Mouse (Mus musculus) myocyte (in vitro differentiated cells): ENCODE measurements around the gene Klhl24. TPM values are rescaled to one million over a fixed set of nuclear protein-coding genes. Genes with fewer than 3 reads are reported as not detected.
"Not testable (repeated sequence)": the region's sequence is repeated elsewhere in the genome, so short reads cannot be mapped to it uniquely, and the experiment has no call there.

Experiments used
- H3K27me3 ChIP-seq: one replicate; pipeline ENCODE4 v1.6.1; 2011; ENCODE audit not compliant: control insufficient read depth, insufficient read depth, insufficient read length
- H3K36me3 ChIP-seq: one replicate; pipeline ENCODE4 v1.6.1; 2011; ENCODE audit not compliant: control insufficient read depth, insufficient read depth
- H3K4me2 ChIP-seq: one replicate; pipeline ENCODE4 v1.6.1; 2011; ENCODE audit warnings: low read depth, control low read depth
- H3K4me3 ChIP-seq: one replicate; pipeline ENCODE4 v1.5.1; 2011; ENCODE audit warnings: mild to moderate bottlenecking, control low read depth, moderate library complexity
- H3K79me2 ChIP-seq: one replicate; pipeline ENCODE4 v1.6.1; 2011; ENCODE audit not compliant: control insufficient read depth, insufficient read depth
- H3ac ChIP-seq: one replicate; pipeline ENCODE4 v1.6.1; 2011; ENCODE audit not compliant: control insufficient read depth, insufficient read length
- CEBPB ChIP-seq: IDR thresholded peaks from 2 replicates; pipeline ENCODE4 v1.6.1; 2011; ENCODE audit warnings: mild to moderate bottlenecking, moderate library complexity; ENCODE audit not compliant: poor library complexity, insufficient read depth, severe bottlenecking
- E2F4 ChIP-seq: IDR thresholded peaks from one replicate; pipeline ENCODE4 v1.6.1; 2011; ENCODE audit warnings: mild to moderate bottlenecking, control low read depth, moderate library complexity; ENCODE audit not compliant: insufficient read depth
- MAX ChIP-seq: IDR thresholded peaks from one replicate; pipeline ENCODE4 v1.6.1; 2011; ENCODE audit warnings: low read depth, mild to moderate bottlenecking, control low read depth
- MYOD1 ChIP-seq, 3 experiments: IDR thresholded peaks; one replicate each; pipeline ENCODE4 v1.6.1; 2011; ENCODE audit warnings: control low read depth in 2 of 3, low read depth in 2 of 3, mild to moderate bottlenecking in 2 of 3, moderate library complexity in 1 of 3; ENCODE audit not compliant: insufficient read length in 2 of 3, control insufficient read depth in 1 of 3
- MYOG ChIP-seq, 3 experiments: IDR thresholded peaks; one replicate each; pipeline ENCODE4 v1.6.1; 2011; ENCODE audit warnings: control low read depth in 2 of 3, low read depth in 2 of 3, mild to moderate bottlenecking in 2 of 3; ENCODE audit not compliant: insufficient read length in 2 of 3, control insufficient read depth in 1 of 3, insufficient read depth in 1 of 3
- POLR2A ChIP-seq: IDR thresholded peaks from one replicate; pipeline ENCODE4 v1.6.1; 2011; ENCODE audit warnings: low read depth, mild to moderate bottlenecking, control low read depth, moderate library complexity; ENCODE audit not compliant: insufficient read length
- POLR2AphosphoS2 ChIP-seq: IDR thresholded peaks from one replicate; pipeline ENCODE4 v1.6.1; 2011; ENCODE audit warnings: low read depth, control low read depth; ENCODE audit not compliant: insufficient read length
- REST ChIP-seq: IDR thresholded peaks from one replicate; pipeline ENCODE4 v1.6.1; 2011; ENCODE audit warnings: mild to moderate bottlenecking, control low read depth, moderate library complexity; ENCODE audit not compliant: insufficient read depth, insufficient read length
- SRF ChIP-seq: IDR thresholded peaks from one replicate; pipeline ENCODE4 v1.6.1; 2011; ENCODE audit warnings: low read depth; ENCODE audit not compliant: control insufficient read depth, insufficient read length
- TCF12 ChIP-seq: IDR thresholded peaks from one replicate; pipeline ENCODE4 v1.6.1; 2011; ENCODE audit warnings: mild to moderate bottlenecking, control low read depth; ENCODE audit not compliant: poor library complexity, insufficient read depth, severe bottlenecking
- TCF3 ChIP-seq: IDR thresholded peaks from one replicate; pipeline ENCODE4 v1.6.1; 2011; ENCODE audit warnings: low read depth, control low read depth; ENCODE audit not compliant: insufficient read length
- USF1 ChIP-seq: IDR thresholded peaks from one replicate; pipeline ENCODE4 v1.6.1; 2011; ENCODE audit warnings: low read depth, mild to moderate bottlenecking, control low read depth, moderate library complexity
- polyA plus RNA-seq: library from polyadenylated mRNA; unstranded; fragments of >200 nt; fragmentation: generic; extraction: Trizol; gene quantifications from one replicate; pipeline ENCODE4 v1.2.1, GENCODE M21; 2012; ENCODE audit warnings: missing spikeins

Gene Klhl24
- polyA plus RNA-seq, 1 experiment: 11.3 TPM

- TF ChIP-seq POLR2AphosphoS2: no peak
- Histone ChIP-seq H3K4me2 (peak overlapping the region; percentile 68), H3K4me3 (peak overlapping the region; percentile 47), H3K79me2 (peaks cover 11% of the 10 kb centered on the region), H3K27me3 (no peaks in the 10 kb centered on the region), H3ac (no peak overlapping the region), H3K36me3 (peaks cover 7% of the 10 kb centered on the region)
Observed at GRCm38 (mm10) chr16:20098866-20099629, 1.7 kb downstream of the Klhl24 start.

GRCm38 (mm10) chr16:20106996-20107395 is 9.7 kb downstream of the Klhl24 start:
- Histone ChIP-seq H3K4me2 (no peak overlapping the region), H3ac (no peak overlapping the region), H3K4me3 (no peak overlapping the region), H3K36me3 (peaks cover 39% of the 10 kb centered on the region), H3K79me2 (peaks cover 5% of the 10 kb centered on the region), H3K27me3 (no peaks in the 10 kb centered on the region)
- TF ChIP-seq REST (no peak), SRF (no peak), CEBPB (no peak), USF1 (no peak), POLR2AphosphoS2 (no peak), MAX (no peak)

- peaks cover 4% of the 10 kb centered on the region for H3K79me2 ChIP-seq
- no peak overlapping the region for H3K4me3 ChIP-seq
- TF ChIP-seq USF1 (no peak), SRF (no peak), POLR2AphosphoS2 (no peak), MYOD1 (IDR thresholded peaks at IDR 0.05; ENCODE audit: control insufficient read depth in 1 of 3, insufficient read length in 2 of 3, low read depth in 2 of 3) (no peak), POLR2A (no peak), REST (no peak), TCF12 (no peak), TCF3 (no peak), E2F4 (no peak), MYOG (IDR thresholded peaks at IDR 0.05; ENCODE audit: control insufficient read depth in 1 of 3, insufficient read depth in 1 of 3, insufficient read length in 2 of 3, low read depth in 2 of 3) (no peak), CEBPB (no peak), MAX (no peak)
- H3K36me3 ChIP-seq: peaks cover 40% of the 10 kb centered on the region
- no peaks in the 10 kb centered on the region for H3K27me3 ChIP-seq
- H3K4me2 ChIP-seq: no peak overlapping the region
- H3ac ChIP-seq: no peak overlapping the region
Observed at GRCm38 (mm10) chr16:20108961-20109360, 11.6 kb downstream of the Klhl24 start.

- H3K4me2 ChIP-seq: no peak overlapping the region
- no peak for TF ChIP-seq MYOD1 (IDR thresholded peaks at IDR 0.05; ENCODE audit: control insufficient read depth in 1 of 3, insufficient read length in 2 of 3, low read depth in 2 of 3)
- no peak for TF ChIP-seq SRF
- no peak for TF ChIP-seq MAX
- no peak for TF ChIP-seq POLR2AphosphoS2
- TF ChIP-seq USF1: no peak
- no peak for TF ChIP-seq TCF3
- no peak for TF ChIP-seq MYOG (IDR thresholded peaks at IDR 0.05; ENCODE audit: control insufficient read depth in 1 of 3, insufficient read depth in 1 of 3, insufficient read length in 2 of 3, low read depth in 2 of 3)
- no peak for TF ChIP-seq TCF12
- TF ChIP-seq REST: no peak
- no peak for TF ChIP-seq POLR2A
- no peak for TF ChIP-seq CEBPB
- no peak for TF ChIP-seq E2F4
- H3K27me3 ChIP-seq: no peaks in the 10 kb centered on the region
- no peak overlapping the region for H3K4me3 ChIP-seq
- no peak overlapping the region for H3ac ChIP-seq
- peaks cover 4% of the 10 kb centered on the region for H3K79me2 ChIP-seq
- peaks cover 34% of the 10 kb centered on the region for H3K36me3 ChIP-seq
Observed at GRCm38 (mm10) chr16:20112649-20113048, 15.3 kb downstream of the Klhl24 start.

- no peaks in the 10 kb centered on the region for H3K27me3 ChIP-seq
- H3K4me3 ChIP-seq: no peak overlapping the region
- H3K79me2 ChIP-seq: peaks cover 4% of the 10 kb centered on the region
- H3ac ChIP-seq: no peak overlapping the region
- H3K4me2 ChIP-seq: no peak overlapping the region
- peaks cover 32% of the 10 kb centered on the region for H3K36me3 ChIP-seq
- no peak for TF ChIP-seq POLR2A
- TF ChIP-seq E2F4: no peak
- no peak for TF ChIP-seq MAX
- no peak for TF ChIP-seq TCF12
- no peak for TF ChIP-seq MYOG (IDR thresholded peaks at IDR 0.05; ENCODE audit: control insufficient read depth in 1 of 3, insufficient read depth in 1 of 3, insufficient read length in 2 of 3, low read depth in 2 of 3)
Observed at GRCm38 (mm10) chr16:20116069-20116468, 18.7 kb downstream of the Klhl24 start.

GRCm38 (mm10) chr16:20126319-20126883 is 29.1 kb downstream of the Klhl24 start:
- not testable (repeated sequence) for H3K4me3 ChIP-seq, H3K79me2 ChIP-seq, H3K27me3 ChIP-seq, H3K4me2 ChIP-seq, H3ac ChIP-seq
- H3K36me3 ChIP-seq: peaks cover 23% of the 10 kb centered on the region
